Mouse (Mus musculus) hindbrain, embryonic 14.5 days (tissue): ENCODE measurements around the gene Flnb. TPM values are rescaled to one million over a fixed set of nuclear protein-coding genes. Genes with fewer than 3 reads are reported as not detected.

Source experiments
- ATAC-seq: fragments of 200-750 bp; cut with Nextera tagmentation; 2 replicates; pipeline ENCODE4 v1.8.0; 2017; ENCODE audit warnings: moderate number of reproducible peaks, mild to moderate bottlenecking, moderate TSS enrichment, moderate library complexity; ENCODE audit not compliant: low FRiP score
- DNase-seq: peaks from one replicate; pipeline ENCODE4 v3.0.0-alpha.2; 2015; ENCODE audit warnings: low spot score
- H3K27ac ChIP-seq: fragments of 300-500 bp; sonication (generic); 2 replicates; pipeline ENCODE4 v1.5.1; 2014; ENCODE audit warnings: mild to moderate bottlenecking, moderate library complexity
- H3K27me3 ChIP-seq: fragments of 300-500 bp; sonication (generic); 2 replicates; pipeline ENCODE4 v1.6.1; 2014; ENCODE audit warnings: mild to moderate bottlenecking, low read length, mixed read lengths; ENCODE audit not compliant: control insufficient read depth, insufficient read depth
- H3K36me3 ChIP-seq: fragments of 300-500 bp; sonication (generic); replicated peaks from 2 replicates; pipeline ENCODE4 v1.6.1; 2014; ENCODE audit not compliant: control insufficient read depth, insufficient read depth
- H3K4me1 ChIP-seq: fragments of 300-500 bp; sonication (generic); replicated peaks from 2 replicates; pipeline ENCODE4 v1.6.1; 2014; ENCODE audit warnings: antibody characterized with exemption, low read length, mixed read lengths; ENCODE audit not compliant: control insufficient read depth, insufficient read depth
- H3K4me2 ChIP-seq: fragments of 300-500 bp; sonication (generic); replicated peaks from 2 replicates; pipeline ENCODE4 v1.6.1; 2014; ENCODE audit warnings: mild to moderate bottlenecking, moderate library complexity
- H3K4me3 ChIP-seq: fragments of 300-500 bp; sonication (generic); replicated peaks from 2 replicates; pipeline ENCODE4 v1.5.1; 2014; ENCODE audit warnings: mild to moderate bottlenecking, low read length
- H3K9ac ChIP-seq: fragments of 300-500 bp; sonication (generic); 2 replicates; pipeline ENCODE4 v1.6.1; 2014
- H3K9me3 ChIP-seq: fragments of 300-500 bp; sonication (generic); 2 replicates; pipeline ENCODE4 v1.6.1; 2016; ENCODE audit warnings: low read length; ENCODE audit not compliant: control insufficient read depth
- WGBS: fragments of 180-500 bp; shearing (Covaris S2); extraction: QIAGEN DNeasy Blood & Tissue Kit; methylation state at CpG from one replicate; pipeline ENCODE4 v1.1.7; 2014; 5-methylcytosine and 5-hydroxymethylcytosine counted together
- polyA plus RNA-seq: library from polyadenylated mRNA; unstranded; fragments of >200 nt; fragmentation: Nextera tagmentation; extraction: Ambion mirVana; gene quantifications from 2 replicates; pipeline ENCODE4 v1.2.1, GENCODE M21; 2014

The Flnb gene
- polyA plus RNA-seq, 1 experiment from 2014 or later: 9.0 TPM

GRCm38 (mm10) chr14:7801831-7802230 lies 15.9 kb upstream of the Flnb start:
- ATAC-seq: no peak
- no peak overlapping the region for H3K9ac ChIP-seq
- H3K27ac ChIP-seq: no peak overlapping the region
- H3K4me1 ChIP-seq: no peaks in the 10 kb centered on the region
- H3K27me3 ChIP-seq: no peaks in the 10 kb centered on the region
- WGBS: 13% methylated on average over 4 of the region's 4 CpGs
- no peak overlapping the region for H3K4me3 ChIP-seq
- DNase-seq: peak; percentile 60
- H3K4me2 ChIP-seq: no peak overlapping the region
- no peaks in the 10 kb centered on the region for H3K9me3 ChIP-seq
- no peaks in the 10 kb centered on the region for H3K36me3 ChIP-seq

GRCm38 (mm10) chr14:7803874-7804557 lies 13.7 kb upstream of the Flnb start:
- DNase-seq (no peak), ATAC-seq (no peak)
- H3K4me1 ChIP-seq: no peaks in the 10 kb centered on the region
- no peak overlapping the region for H3K4me3 ChIP-seq
- H3K9me3 ChIP-seq: no peaks in the 10 kb centered on the region
- no peak overlapping the region for H3K4me2 ChIP-seq
- no peaks in the 10 kb centered on the region for H3K36me3 ChIP-seq
- H3K27ac ChIP-seq: no peak overlapping the region
- WGBS: 64% methylated on average over 4 of the region's 4 CpGs
- H3K9ac ChIP-seq: no peak overlapping the region
- H3K27me3 ChIP-seq: no peaks in the 10 kb centered on the region

- no peak overlapping the region for H3K4me3 ChIP-seq
- no peaks in the 10 kb centered on the region for H3K9me3 ChIP-seq
- H3K9ac ChIP-seq: no peak overlapping the region
- no peaks in the 10 kb centered on the region for H3K36me3 ChIP-seq
- ATAC-seq (no peak), DNase-seq (no peak)
- no peak overlapping the region for H3K27ac ChIP-seq
- WGBS: 96% methylated on average over 2 of the region's 2 CpGs
- no peaks in the 10 kb centered on the region for H3K27me3 ChIP-seq
- H3K4me2 ChIP-seq: no peak overlapping the region
- no peaks in the 10 kb centered on the region for H3K4me1 ChIP-seq
Observed at GRCm38 (mm10) chr14:7804558-7804905, 13.2 kb upstream of the Flnb start.

DNA sequence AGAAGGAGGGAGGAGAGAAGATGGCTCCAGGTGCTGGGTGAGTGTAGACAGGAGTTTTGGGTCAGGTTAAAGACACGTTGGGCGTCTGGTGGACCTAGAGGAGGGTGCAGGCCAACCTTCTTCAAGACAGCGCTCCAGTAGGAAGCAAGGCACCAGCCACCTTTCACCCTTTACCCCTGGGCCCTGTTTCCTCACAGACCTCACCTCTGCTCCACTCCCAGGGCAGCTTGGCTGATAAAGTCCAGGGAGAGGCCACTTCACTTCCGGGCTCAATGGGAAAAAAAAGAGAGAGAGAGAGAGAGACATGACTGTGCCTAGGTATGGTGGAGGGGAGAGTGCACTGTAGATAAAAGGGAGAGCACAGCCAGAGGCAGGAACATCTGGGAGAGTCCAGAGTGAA lies 10.0 kb upstream of the Flnb start:
- Histone ChIP-seq H3K4me1 (no peaks in the 10 kb centered on the region), H3K36me3 (no peaks in the 10 kb centered on the region), H3K9me3 (no peaks in the 10 kb centered on the region), H3K9ac (no peak overlapping the region), H3K27me3 (no peaks in the 10 kb centered on the region), H3K4me3 (no peak overlapping the region), H3K4me2 (no peak overlapping the region), H3K27ac (no peak overlapping the region)
- no peak for DNase-seq
- no peak for ATAC-seq
- 78% methylated on average over 4 of the region's 4 CpGs for WGBS

GRCm38 (mm10) chr14:7808501-7808981 lies 9.2 kb upstream of the Flnb start:
- Histone ChIP-seq H3K9ac (no peak overlapping the region), H3K4me1 (no peaks in the 10 kb centered on the region), H3K9me3 (no peaks in the 10 kb centered on the region), H3K27ac (no peak overlapping the region), H3K36me3 (no peaks in the 10 kb centered on the region), H3K27me3 (no peaks in the 10 kb centered on the region), H3K4me2 (no peak overlapping the region), H3K4me3 (no peak overlapping the region)
- ATAC-seq: no peak
- DNase-seq: no peak
- WGBS: 79% methylated on average over 11 of the region's 11 CpGs

DNA sequence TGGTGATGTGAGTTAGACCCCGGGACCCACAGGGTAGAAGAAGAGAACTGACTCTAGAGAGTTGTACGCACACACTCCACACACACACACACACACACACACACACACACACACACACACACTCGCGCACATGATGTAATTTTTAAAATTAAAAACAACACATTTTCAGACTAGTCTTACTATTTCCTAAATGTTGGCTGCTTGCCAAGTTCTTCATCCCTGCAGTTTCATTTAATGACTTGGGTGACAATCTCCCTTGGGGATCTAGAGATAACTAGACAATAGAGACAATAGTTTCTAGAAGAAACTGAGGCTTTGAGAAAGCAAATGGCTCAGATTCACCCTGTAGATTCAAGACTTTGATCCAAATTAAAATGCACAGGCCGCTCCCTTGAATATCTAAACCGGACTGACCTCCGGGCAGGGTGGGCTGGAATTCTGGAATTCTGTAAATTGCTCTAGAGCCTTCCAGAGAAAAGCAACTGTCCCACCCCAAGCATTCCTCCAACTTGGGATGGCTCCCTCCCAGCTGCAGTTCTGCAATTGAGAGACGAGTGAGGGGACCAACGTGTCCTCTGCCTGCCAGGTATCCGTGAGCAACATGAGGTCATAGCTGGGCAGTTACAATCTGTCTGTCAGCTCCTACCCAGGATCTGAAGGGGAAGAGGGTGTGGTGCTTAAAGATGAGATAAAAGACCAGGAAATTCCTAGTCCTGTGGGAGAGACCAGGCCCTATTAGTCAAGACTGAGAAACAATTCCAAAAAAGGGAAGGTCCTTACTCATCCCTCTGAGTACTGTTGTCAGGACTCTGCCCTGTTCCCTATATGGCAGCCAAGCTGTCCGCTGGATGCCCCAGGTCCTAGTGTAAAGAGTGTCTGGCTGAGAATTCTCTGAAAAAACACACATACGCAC lies 8.5 kb upstream of the Flnb start:
- DNase-seq (no peak), ATAC-seq (no peak)
- 90% methylated on average over 12 of the region's 12 CpGs for WGBS
- no peaks in the 10 kb centered on the region for H3K27me3 ChIP-seq
- no peaks in the 10 kb centered on the region for H3K9me3 ChIP-seq
- H3K36me3 ChIP-seq: no peaks in the 10 kb centered on the region
- no peak overlapping the region for H3K9ac ChIP-seq
- H3K4me2 ChIP-seq: no peak overlapping the region
- H3K4me1 ChIP-seq: no peaks in the 10 kb centered on the region
- no peak overlapping the region for H3K27ac ChIP-seq
- H3K4me3 ChIP-seq: no peak overlapping the region

DNA sequence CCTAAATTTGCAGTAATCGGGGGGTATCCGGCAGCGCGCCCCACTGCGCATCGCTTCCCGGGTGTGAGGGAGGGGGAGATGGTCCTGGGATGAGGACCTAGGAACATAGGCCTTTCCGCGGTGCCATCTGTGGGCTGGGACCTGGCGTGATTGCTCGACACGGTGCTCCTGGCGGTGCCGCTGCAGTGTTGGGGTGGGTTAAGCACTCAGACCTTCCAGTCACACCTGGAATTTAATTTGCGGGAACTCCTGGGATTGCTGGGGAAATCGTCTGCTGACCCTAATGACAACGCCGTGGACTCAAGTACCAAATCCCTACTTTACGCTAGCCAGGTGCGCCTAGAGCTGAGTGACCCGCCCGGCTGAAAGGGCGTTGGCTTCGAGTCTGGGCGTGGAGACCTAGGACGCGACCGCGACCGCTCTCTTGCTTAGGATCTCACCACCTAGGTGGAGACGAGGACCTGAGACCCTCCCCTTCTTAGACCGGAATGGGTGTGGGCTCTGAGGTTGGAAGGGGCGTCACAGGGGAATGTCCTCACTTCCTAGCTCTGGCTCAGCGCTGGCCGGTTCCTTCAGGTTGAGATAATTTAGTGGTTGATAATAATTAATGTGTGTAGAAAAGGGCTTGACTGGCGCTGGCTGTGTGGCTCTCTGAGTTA lies 835 bp downstream of the Flnb start:
- Histone ChIP-seq H3K4me1 (peaks cover 29% of the 10 kb centered on the region), H3K27me3 (no peaks in the 10 kb centered on the region), H3K4me2 (peak overlapping the region; percentile 90), H3K9me3 (no peaks in the 10 kb centered on the region), H3K9ac (peak overlapping the region; percentile 85), H3K4me3 (peak overlapping the region; percentile 62), H3K27ac (peak overlapping the region; percentile 73), H3K36me3 (no peaks in the 10 kb centered on the region)
- DNase-seq (no peak), ATAC-seq (peak; percentile 42; the same call in 1 of the 2 replicates)
- under 1% methylated on average over 36 of the region's 36 CpGs for WGBS

DNA sequence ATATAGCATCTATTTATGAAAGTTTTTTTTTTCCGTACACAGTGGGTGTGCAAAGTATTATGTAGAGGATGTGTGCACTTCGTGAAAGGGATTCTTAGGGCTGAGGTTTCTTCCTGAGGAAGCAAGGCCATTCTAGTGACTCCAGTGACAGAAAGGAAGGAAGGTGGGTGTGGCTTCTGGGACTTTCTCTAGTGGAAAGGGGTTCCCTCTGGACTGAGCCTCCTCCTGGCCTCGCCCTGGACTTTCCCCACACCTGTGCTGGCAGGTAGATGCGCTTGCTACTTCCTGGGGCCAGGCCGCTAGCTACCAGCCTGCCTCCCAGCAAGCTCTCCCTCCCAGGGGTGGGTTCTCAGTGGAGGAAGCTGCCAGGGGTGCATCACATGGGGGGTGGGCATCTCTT lies 1.7 kb downstream of the Flnb start:
- H3K9ac ChIP-seq: peak overlapping the region; percentile 85
- ATAC-seq (no peak), DNase-seq (no peak)
- 85% methylated on average over 5 of the region's 5 CpGs for WGBS
- no peaks in the 10 kb centered on the region for H3K9me3 ChIP-seq
- H3K4me2 ChIP-seq: peak overlapping the region; percentile 90
- H3K27ac ChIP-seq: no peak overlapping the region
- H3K27me3 ChIP-seq: no peaks in the 10 kb centered on the region
- H3K4me3 ChIP-seq: peak overlapping the region; percentile 62
- H3K4me1 ChIP-seq: peaks cover 32% of the 10 kb centered on the region
- no peaks in the 10 kb centered on the region for H3K36me3 ChIP-seq

- DNase-seq (no peak), ATAC-seq (no peak)
- H3K4me2 ChIP-seq: peak overlapping the region; percentile 90
- H3K27me3 ChIP-seq: no peaks in the 10 kb centered on the region
- H3K4me3 ChIP-seq: no peak overlapping the region
- H3K9me3 ChIP-seq: no peaks in the 10 kb centered on the region
- H3K9ac ChIP-seq: no peak overlapping the region
- peaks cover 40% of the 10 kb centered on the region for H3K4me1 ChIP-seq
- no peak overlapping the region for H3K27ac ChIP-seq
- WGBS: 73% methylated on average over 8 of the region's 8 CpGs
- H3K36me3 ChIP-seq: no peaks in the 10 kb centered on the region
Observed at GRCm38 (mm10) chr14:7821341-7821740, 3.6 kb downstream of the Flnb start.
